Mouse (Mus musculus) cortical plate, adult 2 months (tissue): Measurements from ENCODE around the gene Itga10.

Experiments
- CTCF ChIP-seq: fragments of 200-500 bp; IDR thresholded peaks from 2 replicates; pipeline ENCODE4 v1.5.1; 2011; ENCODE audit warnings: mild to moderate bottlenecking, control low read depth, low read length; ENCODE audit not compliant: insufficient read depth; ENCODE audit errors: extremely low read depth
- POLR2A ChIP-seq: fragments of 200-500 bp; IDR thresholded peaks from 2 replicates; pipeline ENCODE4 v1.6.1; 2011; ENCODE audit warnings: mild to moderate bottlenecking, low read length, control low read depth; ENCODE audit not compliant: insufficient read depth; ENCODE audit errors: extremely low read depth

- peak; percentile 8; the same call in 1 of the 2 replicates for TF ChIP-seq POLR2A
- TF ChIP-seq CTCF = no peak
Measured at GRCm38 (mm10) chr3:96669727-96670468, 24.5 kb downstream of the Itga10 start, which contains the start of gene Ankrd35.
